Mouse (Mus musculus): ENCODE data around the gene Add2. TPM values are rescaled to one million over a fixed set of nuclear protein-coding genes. Genes with fewer than 3 reads are reported as not detected.
"Not testable (repeated sequence)": the region's sequence is repeated elsewhere in the genome, so short reads cannot be mapped to it uniquely, and the experiment has no call there.

Gene Add2
- not detected in 2 replicates for polyA plus RNA-seq (2012; ENCODE audit: insufficient read depth, insufficient read length, missing spikeins)

DNA sequence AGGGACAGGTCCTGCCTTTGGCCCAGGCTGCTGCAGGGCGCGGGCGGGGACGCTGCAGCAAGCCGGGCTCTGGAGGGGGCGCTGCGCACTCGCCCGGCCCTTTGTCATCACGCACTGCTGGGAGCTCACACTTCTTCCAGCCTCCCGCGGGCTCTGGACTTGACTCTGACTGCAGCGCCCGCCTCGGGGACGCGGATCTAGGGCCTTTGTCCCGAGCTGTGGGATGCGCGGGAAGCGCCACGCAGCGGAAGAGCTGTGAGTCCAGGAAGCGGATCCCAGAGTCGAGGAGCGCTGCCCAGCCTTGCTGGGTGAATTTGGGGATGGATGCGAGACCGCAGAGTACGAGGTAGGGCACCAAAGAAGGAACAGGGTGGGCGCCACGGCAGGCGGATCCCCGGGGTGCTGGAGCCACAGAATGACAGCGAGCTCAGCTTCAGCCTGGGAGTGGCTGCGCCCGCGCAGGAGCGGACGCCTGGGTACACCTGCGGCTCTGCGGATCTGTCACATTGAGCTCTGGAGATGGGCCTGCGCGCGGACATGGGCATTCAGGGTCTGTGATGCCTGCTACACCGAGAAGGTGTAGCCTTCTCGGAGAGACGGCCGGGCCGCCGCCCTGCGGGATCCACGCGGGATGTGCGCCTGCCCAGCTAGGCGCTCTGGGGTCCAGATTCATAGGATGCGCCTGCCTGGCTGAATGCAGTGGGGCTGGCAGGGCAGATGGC lies at the start of gene Add2:
Gene Add2, plus strand, starts transcription at position 81 of the 722 bp plus-strand sequence.
- no peak for TF ChIP-seq CTCF (IDR thresholded peaks at IDR 0.05; ENCODE audit: low read depth, low read length)
- TF ChIP-seq POLR2A (IDR thresholded peaks at IDR 0.05; ENCODE audit: borderline replicate concordance, low read depth, low read length), result no peak
- Histone ChIP-seq H3K4me1 (ENCODE audit: control insufficient read depth, insufficient read depth, low read length) (no peaks in the 10 kb centered on the region), H3K4me3 (ENCODE audit: insufficient read depth, low read length) (no peak within 1 kb of the TSS), H3K27ac (ENCODE audit: insufficient read depth, low read depth, low read length) (no peak within 1 kb of the TSS)

DNA sequence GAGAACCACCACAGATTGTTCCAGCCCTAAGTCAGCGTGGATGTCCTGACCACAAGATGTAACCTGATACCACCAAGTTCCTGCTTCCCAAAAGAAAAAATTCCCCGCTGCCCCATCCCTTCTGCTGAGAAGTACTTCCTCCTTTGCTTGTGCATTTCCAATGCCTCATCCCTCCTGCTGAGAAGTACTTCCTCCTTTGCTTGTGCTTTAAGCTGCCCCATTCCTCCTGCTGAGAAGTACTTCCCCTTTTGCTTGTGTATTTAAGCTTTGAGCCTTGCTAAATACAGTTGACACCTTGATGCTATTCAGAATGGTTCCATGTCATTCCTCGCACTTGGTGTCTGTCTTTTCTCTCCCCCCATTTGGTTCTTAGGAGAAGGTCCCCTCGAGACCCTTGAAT lies 49.7 kb upstream of the Add2 start:
- H3K4me1 ChIP-seq (ENCODE audit: control insufficient read depth, insufficient read depth, low read length); H3K27ac ChIP-seq (ENCODE audit: insufficient read depth, low read depth, low read length); H3K4me3 ChIP-seq (ENCODE audit: insufficient read depth, low read length): not testable (repeated sequence)

DNA sequence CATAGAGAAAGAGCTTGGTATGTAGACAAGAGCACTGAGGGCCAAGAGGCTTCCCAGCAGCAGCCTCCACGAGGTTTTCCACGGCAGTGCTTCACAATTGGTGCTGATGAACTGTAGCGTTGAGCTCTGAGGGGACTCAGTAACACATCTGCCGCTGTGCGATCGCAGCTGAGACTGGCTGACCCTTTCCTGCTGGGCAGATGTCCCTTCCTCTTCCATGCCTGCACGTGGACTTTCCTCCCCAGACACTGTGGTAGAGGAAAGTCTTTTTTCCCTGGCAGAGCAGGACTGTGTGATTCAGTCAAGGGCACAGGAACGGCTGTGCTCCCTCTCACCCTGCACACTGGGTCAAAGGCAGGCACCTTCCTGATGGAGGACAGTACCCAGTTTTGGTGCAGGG lies 44.1 kb upstream of the Add2 start:
- no peak overlapping the region for H3K27ac ChIP-seq (ENCODE audit: insufficient read depth, low read depth, low read length)
- no peak overlapping the region for H3K4me3 ChIP-seq (ENCODE audit: insufficient read depth, low read length)
- no peak for TF ChIP-seq CTCF (IDR thresholded peaks at IDR 0.05; ENCODE audit: low read depth, low read length)
- no peak for TF ChIP-seq POLR2A (IDR thresholded peaks at IDR 0.05; ENCODE audit: borderline replicate concordance, low read depth, low read length)
- no peaks in the 10 kb centered on the region for H3K4me1 ChIP-seq (ENCODE audit: control insufficient read depth, insufficient read depth, low read length)

DNA sequence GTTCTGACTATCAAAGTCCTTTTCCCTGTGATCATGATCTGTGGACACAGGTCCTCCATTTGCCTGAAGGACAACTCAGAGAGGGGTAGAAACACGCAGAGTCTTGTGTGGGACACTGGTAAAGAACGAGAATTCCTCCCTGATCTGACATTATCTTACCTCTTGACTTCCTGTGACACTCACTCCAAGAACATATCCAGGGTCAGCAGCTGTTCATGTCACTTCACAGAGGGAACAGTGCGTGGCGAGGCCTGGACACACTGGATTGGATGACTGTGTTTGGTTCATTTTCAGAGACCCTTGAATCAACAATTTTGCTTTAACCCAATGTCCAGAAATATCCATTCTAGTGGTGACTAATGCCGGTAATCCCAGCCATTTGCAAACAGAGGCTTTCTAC lies 38.9 kb upstream of the Add2 start:
- not testable (repeated sequence) for H3K4me1 ChIP-seq (ENCODE audit: control insufficient read depth, insufficient read depth, low read length); H3K4me3 ChIP-seq (ENCODE audit: insufficient read depth, low read length); H3K27ac ChIP-seq (ENCODE audit: insufficient read depth, low read depth, low read length)

DNA sequence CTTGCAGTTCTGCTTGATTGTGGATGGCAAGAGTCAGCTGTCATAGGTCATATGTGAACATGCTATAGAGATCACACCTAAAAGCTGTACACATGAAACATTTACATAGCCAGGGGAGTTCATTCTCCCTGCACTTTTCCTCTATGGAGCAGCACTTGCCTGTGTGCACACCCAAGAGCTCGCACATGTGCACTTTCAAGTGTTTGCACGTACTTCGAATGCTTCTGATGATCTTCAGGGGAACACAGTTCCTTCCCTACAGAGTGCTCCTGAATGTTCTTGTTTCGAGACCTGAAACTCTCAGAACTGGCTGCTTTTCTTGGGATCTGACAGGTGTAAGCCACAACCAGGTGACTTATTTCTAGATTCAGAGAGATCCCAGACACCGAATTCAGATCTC lies 37.7 kb upstream of the Add2 start:
- H3K27ac ChIP-seq (ENCODE audit: insufficient read depth, low read depth, low read length); H3K4me1 ChIP-seq (ENCODE audit: control insufficient read depth, insufficient read depth, low read length); H3K4me3 ChIP-seq (ENCODE audit: insufficient read depth, low read length): not testable (repeated sequence)

DNA sequence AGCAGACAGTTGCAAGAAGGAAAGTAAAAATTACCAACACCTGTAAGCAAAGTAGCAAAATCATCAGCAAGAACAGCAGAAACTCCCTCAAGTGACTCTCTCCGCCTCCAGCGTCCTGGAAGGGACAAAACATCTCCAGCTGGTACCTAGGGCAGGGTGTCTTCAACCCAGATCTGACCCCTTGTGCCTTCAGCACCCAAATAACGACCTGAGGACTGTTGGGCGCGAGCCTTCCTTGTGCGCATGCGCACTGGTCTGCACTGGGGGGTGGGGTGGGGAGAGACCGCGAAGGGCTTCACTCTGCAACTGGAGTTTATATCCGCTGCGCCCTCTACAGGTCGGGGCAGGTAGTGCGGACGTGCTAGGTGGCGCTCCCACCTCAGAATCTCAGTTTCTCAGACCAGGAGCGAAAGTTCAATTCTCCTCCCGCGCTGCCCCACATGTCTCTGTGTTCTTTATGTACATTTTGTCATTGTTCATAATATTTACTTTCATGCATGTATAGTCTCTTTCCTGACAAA lies 25.0 kb upstream of the Add2 start:
- H3K4me1 ChIP-seq (ENCODE audit: control insufficient read depth, insufficient read depth, low read length), result no peaks in the 10 kb centered on the region
- TF ChIP-seq CTCF (IDR thresholded peaks at IDR 0.05; ENCODE audit: low read depth, low read length), result peak; percentile 59
- no peak for TF ChIP-seq POLR2A (IDR thresholded peaks at IDR 0.05; ENCODE audit: borderline replicate concordance, low read depth, low read length)
- H3K27ac ChIP-seq (ENCODE audit: insufficient read depth, low read depth, low read length), result no peak overlapping the region
- no peak overlapping the region for H3K4me3 ChIP-seq (ENCODE audit: insufficient read depth, low read length)

DNA sequence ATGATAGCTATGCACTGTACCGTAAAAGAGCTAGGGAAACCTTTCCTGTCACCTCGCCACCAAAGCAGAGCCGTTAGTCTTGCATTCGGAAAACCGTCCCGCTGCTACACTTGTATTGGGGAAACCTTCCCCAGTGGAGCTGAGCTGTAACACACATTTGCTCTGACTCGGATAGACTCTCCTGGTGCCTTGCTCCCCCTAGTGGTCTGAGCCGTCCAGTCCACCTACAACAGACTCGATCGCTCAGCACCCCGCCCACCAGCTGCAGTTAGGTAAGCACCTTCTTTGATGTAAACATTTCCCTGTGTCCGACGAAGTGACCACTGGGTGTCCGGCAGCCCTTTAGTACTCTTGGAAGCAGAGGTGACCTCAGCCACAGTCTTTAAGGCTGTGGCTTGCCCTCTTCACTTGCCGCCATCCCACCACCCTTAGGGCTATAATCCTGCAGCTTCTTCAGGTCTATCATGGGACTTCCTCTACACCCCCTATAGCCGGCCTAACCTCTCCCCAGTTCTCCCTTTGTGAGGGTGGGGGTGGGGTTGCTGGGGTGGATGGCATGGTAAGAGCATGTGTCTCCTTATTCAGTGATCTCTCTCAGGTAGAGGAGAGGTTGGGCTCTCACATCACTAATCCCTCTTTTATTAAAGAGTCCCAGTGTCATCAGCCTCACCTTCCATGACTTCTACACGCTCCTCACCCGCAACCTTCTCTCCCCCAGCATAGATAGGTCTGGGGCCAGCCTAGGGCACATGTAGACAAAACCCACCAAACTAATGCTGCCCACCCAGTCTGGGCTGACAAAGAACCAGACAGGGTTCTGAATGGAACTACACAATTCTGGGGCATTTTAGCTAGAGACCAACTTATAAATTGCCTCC lies 24.0 kb upstream of the Add2 start:
- Histone ChIP-seq H3K4me1 (ENCODE audit: control insufficient read depth, insufficient read depth, low read length) (no peaks in the 10 kb centered on the region), H3K4me3 (ENCODE audit: insufficient read depth, low read length) (no peak overlapping the region), H3K27ac (ENCODE audit: insufficient read depth, low read depth, low read length) (no peak overlapping the region)
- TF ChIP-seq CTCF (IDR thresholded peaks at IDR 0.05; ENCODE audit: low read depth, low read length) (peak; percentile 88), POLR2A (IDR thresholded peaks at IDR 0.05; ENCODE audit: borderline replicate concordance, low read depth, low read length) (no peak)

DNA sequence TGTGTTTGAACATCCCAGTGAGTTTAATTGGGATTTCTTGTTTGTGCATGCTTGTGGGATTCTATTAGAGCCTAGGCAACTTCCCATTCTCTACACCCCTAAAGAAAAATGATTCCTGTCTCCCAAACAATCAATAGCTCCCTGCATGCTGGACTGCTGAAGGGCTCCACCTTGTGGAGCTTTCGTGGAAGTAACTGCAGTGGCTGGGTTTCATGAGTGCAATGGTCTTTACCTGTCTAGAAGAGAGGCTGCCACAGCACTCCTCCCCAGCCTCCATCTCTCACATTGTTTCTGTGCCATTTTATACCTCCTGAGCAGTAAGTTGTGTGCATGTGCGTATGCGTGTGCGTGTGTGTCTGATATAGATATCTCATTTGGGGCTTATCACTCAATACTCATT lies 18.5 kb upstream of the Add2 start:
- Histone ChIP-seq H3K4me1 (ENCODE audit: control insufficient read depth, insufficient read depth, low read length) (no peaks in the 10 kb centered on the region), H3K27ac (ENCODE audit: insufficient read depth, low read depth, low read length) (no peak overlapping the region), H3K4me3 (ENCODE audit: insufficient read depth, low read length) (no peak overlapping the region)
- peak; percentile 43; the same call in 1 of the 2 replicates for TF ChIP-seq CTCF (IDR thresholded peaks at IDR 0.05; ENCODE audit: low read depth, low read length)
- no peak for TF ChIP-seq POLR2A (IDR thresholded peaks at IDR 0.05; ENCODE audit: borderline replicate concordance, low read depth, low read length)

DNA sequence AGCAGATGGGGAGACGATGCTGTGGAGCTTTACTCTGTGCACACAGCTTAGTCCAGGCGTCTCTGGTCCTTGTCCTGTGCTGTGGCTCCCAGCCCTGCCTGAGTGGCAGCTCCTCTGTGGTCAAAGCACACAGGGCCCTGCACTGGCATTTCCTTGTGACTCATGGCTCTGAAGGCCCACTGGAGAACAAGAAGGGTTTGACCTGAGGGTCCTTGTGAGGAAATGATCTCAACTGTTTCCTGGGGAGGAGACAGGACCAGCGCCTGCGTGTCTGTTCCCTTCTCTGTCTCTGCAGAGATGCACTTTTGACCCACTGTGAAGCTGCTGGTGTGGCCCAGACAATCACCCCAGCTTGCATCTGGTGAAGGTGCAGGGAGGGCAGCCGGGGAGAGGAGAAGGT lies 13.7 kb upstream of the Add2 start:
- H3K4me1 ChIP-seq (ENCODE audit: control insufficient read depth, insufficient read depth, low read length); H3K27ac ChIP-seq (ENCODE audit: insufficient read depth, low read depth, low read length); H3K4me3 ChIP-seq (ENCODE audit: insufficient read depth, low read length): not testable (repeated sequence)

DNA sequence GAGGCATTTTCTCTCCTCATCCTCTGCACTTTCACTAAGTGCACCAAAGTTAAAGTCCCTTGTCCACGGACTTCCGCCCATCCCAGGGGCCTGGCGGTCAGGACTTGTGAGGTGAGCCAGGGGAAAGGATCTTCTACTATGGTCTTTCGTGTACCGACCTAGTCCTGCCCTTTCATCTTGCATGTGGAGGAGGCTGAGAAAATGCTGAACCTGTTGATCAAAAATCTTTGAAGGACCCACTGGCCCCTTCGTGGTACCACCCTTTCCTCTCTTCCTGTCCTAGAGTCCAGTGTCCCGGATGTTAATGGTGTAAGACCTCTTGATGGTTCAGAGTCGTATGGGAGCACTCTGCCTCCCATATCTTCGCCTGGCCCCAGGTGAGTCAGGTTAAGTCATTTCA lies 12.6 kb upstream of the Add2 start, which contains the start of gene Figla:
Gene Figla, plus strand, starts transcription at position 301 of the 400 bp plus-strand sequence.
- TF ChIP-seq POLR2A (IDR thresholded peaks at IDR 0.05; ENCODE audit: borderline replicate concordance, low read depth, low read length) (no peak), CTCF (IDR thresholded peaks at IDR 0.05; ENCODE audit: low read depth, low read length) (no peak)
- H3K27ac ChIP-seq (ENCODE audit: insufficient read depth, low read depth, low read length), result no peak within 1 kb of the TSS

More for the DNA sequence above, 12.6 kb upstream of the Add2 start, which contains the start of gene Figla:
- Histone ChIP-seq H3K4me3 (ENCODE audit: insufficient read depth, low read length) (no peak within 1 kb of the TSS), H3K4me1 (ENCODE audit: control insufficient read depth, insufficient read depth, low read length) (no peaks in the 10 kb centered on the region)
